Mouse (Mus musculus): ENCODE results near the gene Rorc.

The Rorc gene

GRCm38 (mm10) chr3:94377028-94377923, 4.7 kb downstream of the Rorc start:
- no peak for DNase-seq (ENCODE audit: low spot score)

- no peak for DNase-seq (ENCODE audit: low spot score)
Observed at GRCm38 (mm10) chr3:94379831-94380510, 7.4 kb downstream of the Rorc start.

- DNase-seq (ENCODE audit: low spot score), result no peak
Observed at GRCm38 (mm10) chr3:94382308-94382707, 9.7 kb downstream of the Rorc start.

GRCm38 (mm10) chr3:94383476-94383875, 10.9 kb downstream of the Rorc start:
- DNase-seq (ENCODE audit: low spot score), result no peak

- no peak for DNase-seq (ENCODE audit: low spot score)
Observed at GRCm38 (mm10) chr3:94386671-94387070, 14.1 kb downstream of the Rorc start.

GRCm38 (mm10) chr3:94387391-94387790, 14.8 kb downstream of the Rorc start:
- DNase-seq (ENCODE audit: low spot score), result no peak

- no peak for DNase-seq (ENCODE audit: low spot score)
Observed at GRCm38 (mm10) chr3:94388047-94388446, 15.5 kb downstream of the Rorc start.

GRCm38 (mm10) chr3:94389420-94389819, 16.8 kb downstream of the Rorc start:
- DNase-seq (ENCODE audit: low spot score), result no peak

GRCm38 (mm10) chr3:94391001-94391400, 18.4 kb downstream of the Rorc start:
- DNase-seq (ENCODE audit: low spot score), result no peak

GRCm38 (mm10) chr3:94392128-94392527, 19.5 kb downstream of the Rorc start:
- no peak for DNase-seq (ENCODE audit: low spot score)

- DNase-seq (ENCODE audit: low spot score), result no peak
Observed at GRCm38 (mm10) chr3:94393049-94393448, 20.5 kb downstream of the Rorc start.

GRCm38 (mm10) chr3:94396336-94396735, 23.7 kb downstream of the Rorc start:
- no peak for DNase-seq (ENCODE audit: low spot score)

GRCm38 (mm10) chr3:94396851-94397250, 24.3 kb downstream of the Rorc start:
- DNase-seq (ENCODE audit: low spot score), result no peak

GRCm38 (mm10) chr3:94398217-94398616, 25.6 kb downstream of the Rorc start, which contains the start of gene Lingo4:
TSS of gene Lingo4 (plus strand) at chr3:94398517.
- no peak for DNase-seq (ENCODE audit: low spot score)

- DNase-seq (ENCODE audit: low spot score), result peak; percentile 72
Observed at GRCm38 (mm10) chr3:94398943-94399481, 26.4 kb downstream of the Rorc start.

- peak; percentile 68 for DNase-seq (ENCODE audit: low spot score)
Observed at GRCm38 (mm10) chr3:94399663-94400310, 27.2 kb downstream of the Rorc start.

GRCm38 (mm10) chr3:94402451-94402850, 29.9 kb downstream of the Rorc start:
- DNase-seq (ENCODE audit: low spot score), result no peak

GRCm38 (mm10) chr3:94404366-94405054, 31.9 kb downstream of the Rorc start:
- peak; percentile 18 for DNase-seq (ENCODE audit: low spot score)

GRCm38 (mm10) chr3:94405561-94405960, 33.0 kb downstream of the Rorc start:
- DNase-seq (ENCODE audit: low spot score), result no peak

GRCm38 (mm10) chr3:94412530-94412929, 39.9 kb downstream of the Rorc start:
- no peak for DNase-seq (ENCODE audit: low spot score)

- DNase-seq (ENCODE audit: low spot score), result peak; percentile 98
Observed at GRCm38 (mm10) chr3:94413031-94413679, 40.6 kb downstream of the Rorc start, which contains the start of gene Tdrkh. TSS of gene Tdrkh (plus strand) at chr3:94413273.
